Mouse (Mus musculus): ENCODE measurements at regions not wholly inside any gene's neighbourhood (a gene's known extent, or its start where the extent isn't known, plus 50 kb on each side); places are given as distances from the start of the nearest gene placed in this dataset.
A peak's percentile ranks its signal among the peaks of the same experiment; 100 is the strongest.

DNA sequence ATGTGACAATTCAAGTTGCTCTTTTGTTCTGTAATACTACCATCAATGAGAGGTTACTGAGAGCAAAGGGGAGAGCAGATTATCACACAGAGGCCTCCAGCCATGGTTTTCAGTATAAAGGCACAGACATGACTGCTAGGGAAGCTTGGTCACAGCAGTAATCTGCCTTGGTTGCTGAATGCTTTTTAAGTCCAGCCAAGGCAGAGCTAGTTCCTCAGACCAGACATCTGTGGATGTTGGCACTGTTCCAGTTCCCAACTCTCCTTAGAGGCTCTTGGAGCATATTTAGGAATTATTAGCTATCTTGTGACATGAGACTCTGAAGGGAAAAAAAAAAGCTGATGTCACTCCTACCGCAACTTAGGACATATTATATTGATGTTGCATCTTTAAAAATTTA, 347.5 kb downstream of the Hsfy2 start:
- no peak overlapping the region for H3K4me3 ChIP-seq
- no peaks in the 10 kb centered on the region for H3K4me1 ChIP-seq (replicated peaks)
- ATAC-seq (ENCODE audit: low FRiP score, low read depth) = peak; percentile 72; the same call in 1 of the 2 replicates
- H3K27ac ChIP-seq (replicated peaks) = no peak overlapping the region
- H3K4me2 ChIP-seq = no peak overlapping the region
- no peaks in the 10 kb centered on the region for H3K36me3 ChIP-seq
- no peak overlapping the region for H3K9ac ChIP-seq
- no peaks in the 10 kb centered on the region for H3K9me3 ChIP-seq
- no peaks in the 10 kb centered on the region for H3K27me3 ChIP-seq
- 60% methylated on average over 1 of the region's 1 CpGs for WGBS

DNA sequence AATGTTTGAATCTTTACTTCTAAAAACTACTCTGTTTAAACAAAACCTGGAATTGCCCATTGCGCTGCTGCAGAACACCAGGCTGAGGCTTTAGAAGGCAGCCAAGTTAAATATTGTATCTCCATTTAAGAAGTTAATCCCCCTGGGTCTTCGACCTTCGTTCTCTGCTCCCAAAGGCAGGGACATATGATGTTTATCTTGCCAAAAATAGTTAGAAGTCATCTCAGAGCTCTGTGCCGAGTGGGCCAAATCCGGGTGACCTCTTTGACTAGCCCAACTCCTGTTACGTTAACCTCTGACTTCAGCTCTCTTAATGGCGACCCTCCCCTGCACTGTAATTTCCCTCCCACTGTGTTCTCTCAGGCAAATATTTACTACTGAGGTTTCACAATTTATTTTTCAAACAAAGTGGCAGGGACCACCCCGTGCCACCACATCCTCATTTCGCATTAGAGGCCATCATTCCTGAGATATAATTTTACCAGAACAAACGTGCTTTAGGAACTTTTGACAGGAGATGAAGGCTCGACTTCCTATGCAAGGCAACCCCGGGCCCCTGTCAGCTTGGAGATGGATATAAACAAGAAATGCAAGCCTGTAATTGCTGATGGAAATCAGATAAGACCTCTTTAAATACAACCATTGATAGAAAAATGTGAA, 350.7 kb downstream of the Hsfy2 start:
- Histone ChIP-seq H3K9ac (no peak overlapping the region), H3K4me1 (replicated peaks) (no peaks in the 10 kb centered on the region), H3K9me3 (no peaks in the 10 kb centered on the region), H3K36me3 (no peaks in the 10 kb centered on the region), H3K27ac (replicated peaks) (no peak overlapping the region), H3K4me2 (no peak overlapping the region), H3K4me3 (no peak overlapping the region), H3K27me3 (no peaks in the 10 kb centered on the region)
- no peak for ATAC-seq (ENCODE audit: low FRiP score, low read depth)
- WGBS = 75% methylated on average over 12 of the region's 12 CpGs

DNA sequence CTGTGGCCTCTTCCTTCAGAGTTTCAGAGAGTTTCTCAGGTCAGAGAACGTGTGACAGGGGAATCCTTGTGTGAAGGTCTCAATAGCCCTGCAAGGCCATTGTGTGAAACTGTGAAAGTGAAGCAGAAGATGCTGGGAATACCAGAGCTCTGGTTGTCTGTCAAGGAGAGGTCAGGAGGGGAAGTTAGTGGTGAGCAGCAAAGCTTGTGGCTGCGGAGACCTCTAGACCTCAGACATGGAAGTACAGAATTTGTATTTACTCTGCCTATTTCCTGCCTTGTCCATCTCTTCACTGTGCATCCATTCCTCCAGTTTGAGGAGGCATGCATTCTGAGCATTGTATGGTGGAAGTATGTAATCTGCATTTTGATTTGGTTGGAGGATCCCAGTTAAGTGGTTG, 375.5 kb downstream of the Hsfy2 start:
- no peak overlapping the region for H3K4me2 ChIP-seq
- 51% methylated on average over 2 of the region's 2 CpGs for WGBS
- no peak overlapping the region for H3K27ac ChIP-seq (replicated peaks)
- no peaks in the 10 kb centered on the region for H3K36me3 ChIP-seq
- ATAC-seq (ENCODE audit: low FRiP score, low read depth) = no peak
- H3K27me3 ChIP-seq = no peaks in the 10 kb centered on the region
- H3K4me1 ChIP-seq (replicated peaks) = no peaks in the 10 kb centered on the region
- H3K4me3 ChIP-seq = no peak overlapping the region
- H3K9ac ChIP-seq = no peak overlapping the region
- no peaks in the 10 kb centered on the region for H3K9me3 ChIP-seq

DNA sequence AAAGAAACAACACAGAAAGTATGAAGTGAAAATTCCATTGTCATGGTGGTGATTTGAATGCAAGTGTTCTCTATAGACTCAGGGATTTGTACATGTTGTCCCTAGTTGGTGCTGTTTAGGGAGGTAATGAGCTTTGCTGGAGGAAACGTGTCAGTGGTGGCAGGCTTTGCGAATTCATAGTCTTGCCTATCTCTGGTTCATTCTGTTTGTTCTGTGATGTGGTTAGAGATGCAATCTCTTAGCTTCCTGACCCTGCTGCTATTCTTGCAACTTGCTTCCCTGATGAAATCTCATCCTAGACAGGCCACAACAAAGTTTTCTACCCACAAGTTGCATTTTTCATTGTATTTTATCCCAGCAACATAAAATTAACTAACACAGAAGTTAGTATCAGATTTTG, 376.5 kb downstream of the Hsfy2 start:
- H3K27me3 ChIP-seq = no peaks in the 10 kb centered on the region
- H3K4me2 ChIP-seq = no peak overlapping the region
- H3K4me3 ChIP-seq = no peak overlapping the region
- no peaks in the 10 kb centered on the region for H3K4me1 ChIP-seq (replicated peaks)
- H3K27ac ChIP-seq (replicated peaks) = no peak overlapping the region
- H3K36me3 ChIP-seq = no peaks in the 10 kb centered on the region
- no peak for ATAC-seq (ENCODE audit: low FRiP score, low read depth)
- WGBS = 85% methylated on average over 2 of the region's 2 CpGs
- H3K9me3 ChIP-seq = no peaks in the 10 kb centered on the region
- no peak overlapping the region for H3K9ac ChIP-seq

DNA sequence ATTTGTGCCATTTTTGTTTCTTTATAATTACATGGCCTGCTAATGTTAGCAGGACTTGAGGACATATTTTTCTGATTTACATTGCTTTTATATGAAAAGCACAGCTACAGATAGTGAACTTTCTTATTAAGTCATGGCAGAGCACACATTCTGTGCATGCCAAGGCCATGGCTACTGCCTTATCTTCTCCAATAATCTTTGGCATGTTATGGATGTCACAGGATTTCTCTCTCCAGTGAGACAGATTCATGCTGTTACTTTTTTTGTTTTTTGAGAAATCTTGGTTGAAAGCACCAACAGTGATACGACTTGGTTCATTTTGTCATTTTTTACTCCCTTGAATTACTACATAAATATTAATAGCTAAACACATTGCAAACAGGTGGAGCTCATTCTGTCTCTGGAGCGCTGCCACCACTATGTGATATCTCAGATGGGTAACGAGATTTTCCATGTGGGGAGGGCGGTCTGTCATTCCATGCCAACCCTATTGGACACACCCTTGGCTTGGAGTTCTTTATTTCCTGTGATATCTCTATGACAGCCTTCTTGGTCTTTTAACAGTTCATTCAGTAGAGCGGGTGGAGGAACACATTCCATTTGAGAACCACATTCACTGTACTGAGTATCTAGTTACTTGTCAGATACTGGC, 380.3 kb downstream of the Hsfy2 start:
- Histone ChIP-seq H3K9me3 (no peaks in the 10 kb centered on the region), H3K27ac (replicated peaks) (no peak overlapping the region), H3K9ac (no peak overlapping the region), H3K4me3 (no peak overlapping the region), H3K4me1 (replicated peaks) (no peaks in the 10 kb centered on the region), H3K4me2 (no peak overlapping the region), H3K36me3 (no peaks in the 10 kb centered on the region), H3K27me3 (no peaks in the 10 kb centered on the region)
- WGBS = 86% methylated on average over 5 of the region's 5 CpGs
- no peak for ATAC-seq (ENCODE audit: low FRiP score, low read depth)

DNA sequence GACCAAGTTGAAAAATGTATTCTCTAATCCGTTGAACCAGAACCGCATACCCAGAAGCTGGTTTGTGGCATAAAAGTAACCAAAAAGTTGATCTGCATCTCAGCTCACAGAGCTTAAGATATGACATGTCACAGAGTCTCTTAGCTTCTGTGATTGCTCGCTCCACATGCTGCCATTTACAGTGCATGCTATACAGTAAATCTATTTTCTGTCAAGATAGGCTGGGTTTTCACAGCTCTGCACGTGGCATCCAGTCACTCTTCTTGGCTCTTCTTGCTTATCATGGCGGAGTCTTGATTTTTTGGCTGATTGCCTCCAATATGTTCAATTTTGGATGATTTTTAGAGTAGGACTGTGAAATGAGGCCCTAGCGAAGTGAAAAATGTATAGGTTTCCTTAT, 397.5 kb downstream of the Hsfy2 start:
- no peak overlapping the region for H3K4me2 ChIP-seq
- H3K9me3 ChIP-seq = no peaks in the 10 kb centered on the region
- H3K27me3 ChIP-seq = no peaks in the 10 kb centered on the region
- WGBS = 85% methylated on average over 6 of the region's 6 CpGs
- no peaks in the 10 kb centered on the region for H3K4me1 ChIP-seq (replicated peaks)
- no peaks in the 10 kb centered on the region for H3K36me3 ChIP-seq
- H3K9ac ChIP-seq = no peak overlapping the region
- no peak for ATAC-seq (ENCODE audit: low FRiP score, low read depth)
- H3K27ac ChIP-seq (replicated peaks) = no peak overlapping the region
- H3K4me3 ChIP-seq = no peak overlapping the region

DNA sequence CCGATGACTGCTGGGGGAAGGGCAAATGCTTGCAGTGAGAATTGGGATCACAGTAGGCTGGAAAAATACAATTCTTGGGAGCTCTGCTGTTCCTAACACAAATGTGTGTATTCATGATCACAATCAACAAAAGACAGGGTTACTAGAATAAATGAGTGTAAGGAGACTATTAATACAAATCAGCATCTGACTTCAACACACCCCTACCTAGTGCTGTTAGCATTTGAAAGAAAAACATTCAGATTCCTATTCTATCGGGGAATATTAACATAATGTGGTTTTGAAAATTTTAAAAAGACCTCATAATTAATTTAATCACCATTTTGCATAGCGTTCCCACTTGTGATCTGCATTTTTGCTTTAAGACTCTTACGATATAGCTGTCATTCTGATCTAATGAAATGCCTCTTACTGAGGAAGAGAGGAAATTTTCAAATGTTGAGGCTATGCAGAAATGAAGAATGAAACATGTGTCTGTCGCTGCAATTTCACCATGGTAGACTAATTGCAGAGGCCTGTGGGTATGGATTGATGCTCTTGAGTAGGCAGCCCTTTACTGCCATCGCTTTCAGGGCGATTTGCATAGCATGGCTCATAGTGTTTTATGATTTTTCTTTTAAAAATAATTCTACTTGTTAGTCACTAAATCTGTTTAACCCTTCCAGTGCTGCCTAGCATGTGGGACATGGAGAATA, 410.8 kb downstream of the Hsfy2 start:
- H3K9ac ChIP-seq = no peak overlapping the region
- no peaks in the 10 kb centered on the region for H3K27me3 ChIP-seq
- H3K9me3 ChIP-seq = no peaks in the 10 kb centered on the region; the same call in 1 of the 2 replicates
- H3K4me3 ChIP-seq = no peak overlapping the region
- H3K4me2 ChIP-seq = no peak overlapping the region
- WGBS = 78% methylated on average over 7 of the region's 7 CpGs
- H3K27ac ChIP-seq (replicated peaks) = no peak overlapping the region
- no peaks in the 10 kb centered on the region for H3K36me3 ChIP-seq
- ATAC-seq (ENCODE audit: low FRiP score, low read depth) = no peak
- H3K4me1 ChIP-seq (replicated peaks) = no peaks in the 10 kb centered on the region

DNA sequence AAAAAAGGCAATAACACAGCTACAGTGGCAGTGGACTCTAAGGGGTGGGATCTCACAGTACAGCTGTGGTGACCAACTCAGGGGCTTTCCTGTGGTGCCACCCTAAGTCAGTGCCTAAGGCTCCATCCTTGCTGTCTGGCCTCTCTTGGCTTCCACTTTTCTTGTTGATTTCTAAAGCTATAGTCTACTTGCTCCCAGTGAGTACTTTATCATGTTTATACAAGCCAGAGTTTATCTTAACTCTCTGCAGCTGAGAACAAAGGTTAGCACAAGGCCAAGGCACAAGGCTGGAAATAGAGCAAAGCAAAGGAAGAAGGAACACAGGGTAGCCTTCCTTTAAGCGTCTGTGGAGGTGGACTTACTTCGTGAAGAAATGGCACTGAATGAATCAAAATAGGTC, 417.5 kb downstream of the Hsfy2 start:
- no peaks in the 10 kb centered on the region for H3K36me3 ChIP-seq
- no peak overlapping the region for H3K27ac ChIP-seq (replicated peaks)
- WGBS = 84% methylated on average over 2 of the region's 2 CpGs
- H3K4me1 ChIP-seq (replicated peaks) = no peaks in the 10 kb centered on the region
- H3K4me2 ChIP-seq = no peak overlapping the region
- H3K9ac ChIP-seq = no peak overlapping the region
- ATAC-seq (ENCODE audit: low FRiP score, low read depth) = no peak
- no peak overlapping the region for H3K4me3 ChIP-seq
- no peaks in the 10 kb centered on the region for H3K27me3 ChIP-seq
- no peaks in the 10 kb centered on the region; the same call in 1 of the 2 replicates for H3K9me3 ChIP-seq

DNA sequence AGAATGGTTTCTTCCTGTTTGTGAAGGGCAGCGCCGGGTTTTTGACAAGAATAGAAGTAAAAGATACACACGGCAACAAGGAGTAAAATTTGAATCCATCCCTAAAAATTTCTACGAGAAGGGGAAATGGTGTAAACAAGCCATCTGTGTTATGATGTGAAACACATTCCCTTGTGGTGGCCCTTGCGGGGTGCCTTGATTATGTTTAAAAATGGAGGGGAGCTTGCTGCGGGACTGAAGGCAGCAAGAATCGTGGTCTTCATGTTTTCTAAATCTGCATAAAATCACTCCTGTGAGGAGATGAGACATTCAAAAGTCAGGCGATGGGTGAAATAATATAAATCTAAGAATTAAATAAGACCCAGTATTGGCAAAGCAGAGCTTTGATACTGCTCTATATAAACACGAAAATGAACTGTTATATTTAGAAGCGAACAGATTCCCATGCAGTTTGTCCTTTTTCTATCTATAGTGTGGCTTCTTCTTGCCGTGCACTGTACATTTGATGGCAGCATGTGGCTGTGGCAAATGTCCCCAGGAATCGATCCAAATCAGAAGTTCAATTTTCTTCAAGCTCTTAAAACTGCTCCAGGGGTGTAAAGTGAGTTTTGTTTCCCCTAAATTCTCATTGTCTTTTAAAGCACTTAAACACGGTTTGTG, 426.4 kb downstream of the Hsfy2 start:
- H3K9me3 ChIP-seq = no peaks in the 10 kb centered on the region
- H3K4me1 ChIP-seq (replicated peaks) = no peaks in the 10 kb centered on the region
- H3K27me3 ChIP-seq = no peaks in the 10 kb centered on the region
- no peak overlapping the region for H3K4me3 ChIP-seq
- no peak overlapping the region for H3K9ac ChIP-seq
- 91% methylated on average over 13 of the region's 13 CpGs for WGBS
- no peak overlapping the region for H3K4me2 ChIP-seq
- H3K27ac ChIP-seq (replicated peaks) = no peak overlapping the region
- ATAC-seq (ENCODE audit: low FRiP score, low read depth) = no peak
- H3K36me3 ChIP-seq = no peaks in the 10 kb centered on the region

DNA sequence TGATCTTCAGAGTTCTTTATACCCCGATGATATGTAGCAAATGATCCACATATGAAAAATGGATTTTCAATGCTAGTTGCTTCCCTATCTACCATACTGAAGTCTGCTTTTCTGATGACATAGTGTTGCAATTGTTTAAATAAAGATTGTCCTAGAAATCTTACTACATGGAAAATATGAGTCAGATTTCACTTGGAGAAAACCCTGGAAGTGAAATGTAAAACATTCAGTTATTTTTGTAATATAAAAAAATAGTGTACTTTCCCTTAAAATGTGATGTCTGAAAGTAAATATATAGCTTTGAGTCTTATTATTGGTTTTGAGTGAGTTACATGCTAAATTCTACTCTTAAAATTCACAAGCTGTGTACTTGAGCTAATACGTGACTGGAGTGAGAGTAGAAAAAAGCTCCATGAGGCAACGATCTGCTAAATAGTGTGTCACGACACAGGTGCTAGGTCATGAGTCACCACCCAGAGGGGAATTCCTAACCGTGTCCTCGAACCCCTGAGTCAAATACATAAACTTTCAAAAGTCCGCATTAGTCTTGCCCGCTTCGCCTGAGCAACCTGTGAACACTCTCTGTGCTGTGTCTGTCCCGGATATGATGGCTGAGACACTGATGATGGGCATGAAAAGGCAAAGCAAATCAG, 430.5 kb downstream of the Hsfy2 start:
- 92% methylated on average over 10 of the region's 10 CpGs for WGBS
- Histone ChIP-seq H3K27me3 (no peaks in the 10 kb centered on the region), H3K9me3 (no peaks in the 10 kb centered on the region), H3K4me3 (no peak overlapping the region), H3K4me2 (no peak overlapping the region), H3K27ac (replicated peaks) (no peak overlapping the region), H3K9ac (no peak overlapping the region), H3K4me1 (replicated peaks) (no peaks in the 10 kb centered on the region), H3K36me3 (no peaks in the 10 kb centered on the region)
- no peak for ATAC-seq (ENCODE audit: low FRiP score, low read depth)

DNA sequence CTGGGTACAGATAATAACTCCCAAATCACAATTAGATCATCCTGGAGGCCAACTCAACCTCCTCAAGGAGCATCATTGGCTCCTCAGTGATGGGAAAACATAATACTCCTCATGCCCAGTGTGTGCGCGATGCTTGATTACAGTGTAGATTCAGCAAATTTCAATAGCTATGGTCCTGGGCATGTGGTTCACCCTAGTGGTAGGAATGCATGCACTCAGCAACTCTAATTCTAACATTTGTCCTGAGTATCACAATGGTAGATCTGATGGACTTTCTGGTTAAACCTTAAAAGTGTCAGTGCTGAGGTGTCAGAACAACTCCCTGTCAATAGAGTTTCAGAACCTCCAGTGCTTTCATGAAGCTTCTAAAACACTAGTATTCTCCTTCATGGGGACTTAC, 442.0 kb downstream of the Hsfy2 start:
- no peaks in the 10 kb centered on the region for H3K36me3 ChIP-seq
- no peaks in the 10 kb centered on the region for H3K9me3 ChIP-seq
- no peak for ATAC-seq (ENCODE audit: low FRiP score, low read depth)
- no peaks in the 10 kb centered on the region for H3K27me3 ChIP-seq
- H3K4me2 ChIP-seq = no peak overlapping the region
- no peak overlapping the region for H3K9ac ChIP-seq
- H3K4me1 ChIP-seq (replicated peaks) = no peaks in the 10 kb centered on the region
- no peak overlapping the region for H3K4me3 ChIP-seq
- no peak overlapping the region for H3K27ac ChIP-seq (replicated peaks)
- WGBS = 96% methylated on average over 2 of the region's 2 CpGs

All from hindbrain, embryonic 15.5 days (tissue).